Mouse (Mus musculus) CD8-positive naive resting alpha-beta T cell, adult 2 months (primary cell): ENCODE data around the gene Hadh.

Experiments
- DNase-seq, 2 experiments: peaks; one replicate each; pipeline ENCODE4 v3.0.0; 2022; ENCODE audit warnings: low read depth in 2 of 2, low spot score in 2 of 2

Gene Hadh

GRCm38 (mm10) chr3:131271559-131272373 lies at the start of gene Hadh:
Gene Hadh (minus strand): TSS chr3:131272101.
- peak; percentile 59 to 75 for DNase-seq

GRCm38 (mm10) chr3:131320184-131320583 lies 48.3 kb upstream of the Hadh start:
- DNase-seq: peak; percentile 58 to 70

- no peak for DNase-seq
Observed at GRCm38 (mm10) chr3:131318211-131318610, 46.3 kb upstream of the Hadh start.

GRCm38 (mm10) chr3:131317126-131317525 lies 45.2 kb upstream of the Hadh start:
- no peak for DNase-seq

GRCm38 (mm10) chr3:131315957-131316510 lies 44.1 kb upstream of the Hadh start:
- no peak for DNase-seq

- DNase-seq: no peak
Observed at GRCm38 (mm10) chr3:131312340-131312739, 40.4 kb upstream of the Hadh start.

- DNase-seq: no peak
Observed at GRCm38 (mm10) chr3:131310572-131310971, 38.7 kb upstream of the Hadh start.

GRCm38 (mm10) chr3:131307811-131308210 lies 35.9 kb upstream of the Hadh start:
- no peak for DNase-seq

- no peak for DNase-seq
Observed at GRCm38 (mm10) chr3:131306255-131306654, 34.4 kb upstream of the Hadh start.

GRCm38 (mm10) chr3:131303320-131303714 lies 31.4 kb upstream of the Hadh start:
- DNase-seq: no peak

- DNase-seq: peak; percentile 65 to 74
Observed at GRCm38 (mm10) chr3:131302452-131303319, 30.8 kb upstream of the Hadh start, which contains the start of gene Cyp2u1. Gene Cyp2u1 (minus strand): TSS chr3:131303227.

- peak in 1 of 2 experiments; percentile 35 for DNase-seq
Observed at GRCm38 (mm10) chr3:131299908-131300307, 28.0 kb upstream of the Hadh start.

- DNase-seq: no peak
Observed at GRCm38 (mm10) chr3:131299078-131299477, 27.2 kb upstream of the Hadh start.

GRCm38 (mm10) chr3:131296893-131297292 lies 25.0 kb upstream of the Hadh start:
- no peak for DNase-seq

- no peak for DNase-seq
Observed at GRCm38 (mm10) chr3:131295513-131296200, 23.8 kb upstream of the Hadh start.

GRCm38 (mm10) chr3:131294503-131294902 lies 22.6 kb upstream of the Hadh start:
- DNase-seq: no peak

GRCm38 (mm10) chr3:131292959-131293358 lies 21.1 kb upstream of the Hadh start:
- DNase-seq: no peak

- DNase-seq: no peak
Observed at GRCm38 (mm10) chr3:131292349-131292748, 20.4 kb upstream of the Hadh start.

GRCm38 (mm10) chr3:131291890-131292289 lies 20.0 kb upstream of the Hadh start:
- DNase-seq: no peak

GRCm38 (mm10) chr3:131274151-131274550 lies 2.2 kb upstream of the Hadh start:
- no peak for DNase-seq
